Mouse (Mus musculus) testis, adult 2 months (tissue): ENCODE results near the gene Aqp9. TPM values are rescaled to one million over a fixed set of nuclear protein-coding genes. Genes with fewer than 3 reads are reported as not detected.

Source experiments
- H3K27ac ChIP-seq: fragments of 200-500 bp; 2 replicates; pipeline ENCODE4 v1.5.1; 2012; ENCODE audit warnings: low read depth, low read length; ENCODE audit not compliant: control insufficient read depth, insufficient read depth
- H3K27me3 ChIP-seq: fragments of 200-500 bp; 2 replicates; pipeline ENCODE4 v1.6.1; 2012; ENCODE audit warnings: mild to moderate bottlenecking, low read length, moderate library complexity; ENCODE audit not compliant: control insufficient read depth, insufficient read depth
- H3K36me3 ChIP-seq: fragments of 200-500 bp; 2 replicates; pipeline ENCODE4 v1.6.1; 2012; ENCODE audit warnings: mild to moderate bottlenecking, low read length; ENCODE audit not compliant: control insufficient read depth, insufficient read depth
- H3K4me1 ChIP-seq: fragments of 200-500 bp; 2 replicates; pipeline ENCODE4 v1.6.1; 2012; ENCODE audit warnings: low read length; ENCODE audit not compliant: control insufficient read depth, insufficient read depth
- H3K4me3 ChIP-seq: fragments of 200-500 bp; 2 replicates; pipeline ENCODE4 v1.5.1; 2012; ENCODE audit warnings: low read depth, mild to moderate bottlenecking, low read length, moderate library complexity, mixed read lengths; ENCODE audit not compliant: control insufficient read depth
- CTCF ChIP-seq: fragments of 200-500 bp; IDR thresholded peaks from 2 replicates; pipeline ENCODE4 v1.5.1; 2012; ENCODE audit warnings: low read depth, mild to moderate bottlenecking, inconsistent platforms, low read length, moderate library complexity; ENCODE audit not compliant: control insufficient read depth, insufficient read depth, insufficient replicate concordance
- POLR2A ChIP-seq: fragments of 200-500 bp; IDR thresholded peaks from 2 replicates; pipeline ENCODE4 v1.6.1; 2012; ENCODE audit warnings: low read depth, mild to moderate bottlenecking, inconsistent platforms, low read length, moderate library complexity; ENCODE audit not compliant: control insufficient read depth
- polyA plus RNA-seq: library from polyadenylated mRNA; depleted of rRNA; stranded (reverse); fragments of >200 nt; gene quantifications from 2 replicates; pipeline ENCODE4 v1.2.3, GENCODE M21; 2012

The Aqp9 gene
- polyA plus RNA-seq, 1 experiment: 35.1 TPM

DNA sequence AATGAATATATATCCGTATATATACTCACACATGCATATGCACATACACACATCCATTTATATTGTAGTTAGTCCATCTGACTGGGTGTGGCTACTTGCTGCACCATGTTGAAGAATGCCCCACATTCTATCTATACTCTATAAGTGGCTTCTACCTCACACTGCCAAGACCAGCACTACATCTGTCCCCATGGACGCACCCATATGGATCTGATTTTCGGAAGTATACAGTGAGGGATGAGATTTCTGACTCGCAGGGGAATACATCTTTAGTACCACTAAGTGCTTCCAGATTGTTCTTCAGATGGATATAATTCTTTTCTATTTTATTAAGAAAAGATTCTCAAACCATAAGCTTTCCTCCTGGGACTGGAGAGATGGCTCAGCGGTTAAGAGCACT, 65.0 kb downstream of the Aqp9 start:
- Histone ChIP-seq H3K36me3 (no peaks in the 10 kb centered on the region), H3K27ac (no peak overlapping the region), H3K27me3 (no peaks in the 10 kb centered on the region), H3K4me3 (no peak overlapping the region), H3K4me1 (no peaks in the 10 kb centered on the region)
- TF ChIP-seq CTCF (no peak), POLR2A (no peak)

GRCm38 (mm10) chr9:71094066-71094465, 74.4 kb downstream of the Aqp9 start:
- Histone ChIP-seq H3K36me3 (no peaks in the 10 kb centered on the region), H3K27me3 (no peaks in the 10 kb centered on the region), H3K27ac (no peak overlapping the region), H3K4me1 (no peaks in the 10 kb centered on the region), H3K4me3 (no peak overlapping the region)
- no peak for TF ChIP-seq POLR2A
- TF ChIP-seq CTCF: no peak

GRCm38 (mm10) chr9:71092038-71092437, 76.4 kb downstream of the Aqp9 start:
- TF ChIP-seq CTCF (no peak), POLR2A (no peak)
- no peak overlapping the region for H3K4me3 ChIP-seq

DNA sequence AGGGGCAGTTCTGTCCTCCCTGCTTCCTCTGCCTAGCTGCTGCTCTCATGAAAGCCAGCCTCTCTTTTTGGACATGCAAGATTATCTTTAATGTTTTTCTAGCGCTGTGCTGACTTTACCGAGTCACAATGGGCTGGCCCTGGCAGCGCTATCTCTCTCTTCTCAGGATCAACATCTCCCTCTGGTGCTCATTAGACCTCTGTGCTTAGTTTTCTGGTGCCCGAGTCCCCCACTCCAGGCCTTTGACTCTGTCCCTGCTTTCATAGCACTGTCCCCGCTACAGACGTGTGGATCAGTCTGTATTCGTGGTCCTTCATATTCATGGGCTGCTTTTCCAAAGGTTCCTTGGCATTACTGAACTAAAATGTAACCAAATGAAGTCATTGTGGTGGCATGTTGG, 89.3 kb downstream of the Aqp9 start:
- Histone ChIP-seq H3K27me3 (no peaks in the 10 kb centered on the region), H3K4me3 (no peak overlapping the region), H3K27ac (no peak overlapping the region), H3K4me1 (peaks cover 6% of the 10 kb centered on the region), H3K36me3 (no peaks in the 10 kb centered on the region)
- TF ChIP-seq POLR2A (no peak), CTCF (no peak)

More at GRCm38 (mm10) chr9:71092038-71092437, 76.4 kb downstream of the Aqp9 start:
- H3K36me3 ChIP-seq: no peaks in the 10 kb centered on the region
- H3K27ac ChIP-seq: no peak overlapping the region
- H3K4me1 ChIP-seq: no peaks in the 10 kb centered on the region
- H3K27me3 ChIP-seq: no peaks in the 10 kb centered on the region

- Histone ChIP-seq H3K4me3 (no peak overlapping the region), H3K27me3 (no peaks in the 10 kb centered on the region), H3K27ac (no peak overlapping the region), H3K36me3 (no peaks in the 10 kb centered on the region), H3K4me1 (peaks cover 6% of the 10 kb centered on the region)
- TF ChIP-seq CTCF (no peak), POLR2A (no peak)
These were observed 91.1 kb downstream of the Aqp9 start for GRCm38 (mm10) chr9:71077251-71077825.

- Histone ChIP-seq H3K4me3 (peak overlapping the region; percentile 53), H3K4me1 (peaks cover 6% of the 10 kb centered on the region), H3K36me3 (no peaks in the 10 kb centered on the region), H3K27me3 (no peaks in the 10 kb centered on the region), H3K27ac (no peak overlapping the region)
- no peak for TF ChIP-seq POLR2A
- TF ChIP-seq CTCF: no peak
These were observed 92.3 kb downstream of the Aqp9 start for GRCm38 (mm10) chr9:71076201-71076648.

DNA sequence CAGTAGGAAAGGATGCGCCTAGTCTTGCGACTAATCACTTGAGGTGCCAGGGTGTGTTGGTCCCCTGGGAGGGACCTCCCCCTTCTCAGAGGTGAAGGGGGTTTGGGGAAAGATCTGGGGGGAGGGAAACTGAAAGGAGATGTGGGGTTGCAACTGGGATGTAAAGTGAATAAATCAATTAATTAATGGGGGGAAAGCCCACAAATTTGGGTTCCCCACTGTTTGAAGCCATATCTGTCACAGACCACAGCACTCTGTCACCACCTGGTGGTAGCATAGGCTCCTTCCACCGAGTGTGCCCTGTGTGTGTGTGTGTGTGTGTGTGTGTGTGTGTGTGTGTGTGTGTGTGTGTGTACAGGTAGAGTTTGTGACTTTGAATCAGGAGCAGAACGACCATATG, 94.7 kb downstream of the Aqp9 start:
- TF ChIP-seq CTCF (peak; percentile 23; the same call in 1 of the 2 replicates), POLR2A (no peak)
- Histone ChIP-seq H3K4me1 (peaks cover 6% of the 10 kb centered on the region), H3K27me3 (no peaks in the 10 kb centered on the region), H3K27ac (no peak overlapping the region), H3K4me3 (no peak overlapping the region), H3K36me3 (no peaks in the 10 kb centered on the region)

DNA sequence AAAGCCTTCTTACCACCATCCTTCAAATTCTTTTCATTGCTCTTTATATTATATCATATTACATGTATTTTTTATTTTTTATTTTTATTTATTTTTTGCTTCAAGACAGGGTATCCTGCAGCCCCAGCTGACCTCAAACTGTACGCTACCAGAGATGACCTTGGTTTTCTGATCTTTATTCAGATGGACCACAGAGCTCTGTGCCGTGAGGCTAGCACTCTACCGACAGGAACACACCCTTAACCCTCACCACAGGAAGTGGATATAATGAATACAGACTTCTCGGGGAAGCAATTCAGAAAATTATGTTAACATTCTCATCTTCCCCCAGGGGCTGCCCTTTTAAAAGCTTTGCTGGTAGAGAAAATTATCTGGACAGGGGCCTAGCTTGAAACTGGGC, 95.4 kb downstream of the Aqp9 start:
- H3K36me3 ChIP-seq: no peaks in the 10 kb centered on the region
- no peak for TF ChIP-seq CTCF
- TF ChIP-seq POLR2A: no peak
- no peak overlapping the region for H3K4me3 ChIP-seq
- no peaks in the 10 kb centered on the region for H3K27me3 ChIP-seq
- H3K27ac ChIP-seq: no peak overlapping the region
- peaks cover 6% of the 10 kb centered on the region for H3K4me1 ChIP-seq
